Mouse (Mus musculus): ENCODE results near the gene Cnst.

The Cnst gene

DNA sequence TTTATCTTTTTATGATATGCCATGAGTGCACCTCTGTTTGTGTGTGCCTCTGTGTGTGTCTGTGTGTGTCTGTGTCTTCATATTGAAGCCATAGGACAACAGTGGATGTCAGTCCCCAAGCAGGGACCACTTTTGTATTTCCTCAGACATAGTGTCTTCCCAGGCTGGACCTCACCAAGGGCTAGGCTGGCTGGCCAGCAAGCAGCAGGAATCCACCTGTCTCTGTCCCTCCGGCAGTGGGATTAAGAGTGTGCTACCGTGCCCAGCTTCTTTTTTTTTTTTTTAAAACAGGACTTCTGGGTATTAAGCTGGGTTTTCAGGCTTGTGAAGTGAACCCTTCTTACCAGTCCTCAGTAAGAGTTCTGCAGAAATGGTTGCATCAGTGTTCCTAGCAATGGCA lies 46.0 kb downstream of the Cnst start:
- CTCF ChIA-PET = interaction anchor here (0.5 kb wide), 1 partner anchor 19 kb away, joined by 4 read pairs; no protein-coding TSS in a partner anchor

DNA sequence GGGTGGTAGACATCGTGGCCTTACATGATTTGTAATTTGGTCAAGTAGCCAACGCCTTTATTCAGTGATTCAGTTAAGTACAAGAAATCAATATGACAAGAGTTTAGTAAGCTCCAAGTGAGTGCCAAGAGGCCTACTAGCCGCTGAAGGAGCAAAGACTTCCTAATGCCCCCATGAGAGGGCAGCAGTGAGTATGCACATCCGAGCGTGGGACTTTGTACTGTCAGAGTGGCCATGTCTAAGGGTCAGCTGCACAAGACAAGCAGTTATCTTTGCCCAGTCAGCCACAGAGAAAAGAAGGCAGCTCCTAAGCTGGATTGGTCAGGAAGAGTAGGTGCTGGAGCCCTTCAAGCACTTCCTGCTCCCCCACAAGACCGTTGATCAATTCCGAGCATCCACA lies 46.8 kb downstream of the Cnst start:
- CTCF ChIA-PET = interaction anchor here (0.7 kb wide), 1 partner anchor 89 kb away, joined by 4 read pairs; no protein-coding TSS in a partner anchor

DNA sequence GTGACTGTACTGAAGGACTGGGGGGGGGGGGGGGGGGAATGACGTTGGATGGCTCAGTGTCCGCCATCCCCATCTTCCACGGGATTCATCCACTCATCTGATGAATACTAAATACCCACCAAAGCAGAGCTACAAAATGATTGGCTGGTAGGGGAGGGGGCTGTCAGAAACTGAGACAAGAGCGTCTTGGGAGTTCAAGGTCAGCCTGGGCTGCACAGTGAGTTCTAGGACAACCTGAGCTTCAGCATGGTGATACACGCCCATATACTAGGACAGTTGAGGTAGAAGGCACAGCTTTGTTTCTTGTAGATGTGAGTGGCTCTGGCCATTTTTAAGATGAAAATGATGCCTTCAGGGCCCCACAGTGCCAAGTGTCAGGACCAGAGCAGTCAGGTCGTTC lies 52.2 kb downstream of the Cnst start:
- CTCF ChIA-PET = interaction anchor here (0.6 kb wide), 1 partner anchor 1331 kb away, joined by 3 read pairs; no protein-coding TSS in a partner anchor

DNA sequence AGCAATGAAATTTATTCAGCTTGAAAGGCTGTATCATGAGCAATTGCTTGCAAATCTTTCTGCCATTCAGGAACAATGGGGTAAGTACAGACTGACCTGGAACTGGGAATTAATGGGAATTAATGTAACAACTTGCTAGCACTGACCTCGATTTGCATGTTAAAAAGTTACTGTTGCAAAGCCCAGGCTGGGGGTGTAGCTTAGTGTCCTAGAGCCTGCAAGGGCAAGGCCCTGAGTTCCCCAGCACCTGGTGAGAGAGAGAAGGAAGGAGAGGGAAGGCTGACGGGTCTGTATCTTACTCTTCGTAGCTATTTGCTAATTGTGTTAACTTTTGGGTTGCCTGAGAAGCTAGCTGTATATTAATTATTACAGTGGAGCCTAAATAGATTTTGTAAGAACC lies 58.4 kb downstream of the Cnst start:
- CTCF ChIA-PET = interaction anchor here (0.7 kb wide), 1 partner anchor 1760 kb away, joined by 3 read pairs; no protein-coding TSS in a partner anchor

DNA sequence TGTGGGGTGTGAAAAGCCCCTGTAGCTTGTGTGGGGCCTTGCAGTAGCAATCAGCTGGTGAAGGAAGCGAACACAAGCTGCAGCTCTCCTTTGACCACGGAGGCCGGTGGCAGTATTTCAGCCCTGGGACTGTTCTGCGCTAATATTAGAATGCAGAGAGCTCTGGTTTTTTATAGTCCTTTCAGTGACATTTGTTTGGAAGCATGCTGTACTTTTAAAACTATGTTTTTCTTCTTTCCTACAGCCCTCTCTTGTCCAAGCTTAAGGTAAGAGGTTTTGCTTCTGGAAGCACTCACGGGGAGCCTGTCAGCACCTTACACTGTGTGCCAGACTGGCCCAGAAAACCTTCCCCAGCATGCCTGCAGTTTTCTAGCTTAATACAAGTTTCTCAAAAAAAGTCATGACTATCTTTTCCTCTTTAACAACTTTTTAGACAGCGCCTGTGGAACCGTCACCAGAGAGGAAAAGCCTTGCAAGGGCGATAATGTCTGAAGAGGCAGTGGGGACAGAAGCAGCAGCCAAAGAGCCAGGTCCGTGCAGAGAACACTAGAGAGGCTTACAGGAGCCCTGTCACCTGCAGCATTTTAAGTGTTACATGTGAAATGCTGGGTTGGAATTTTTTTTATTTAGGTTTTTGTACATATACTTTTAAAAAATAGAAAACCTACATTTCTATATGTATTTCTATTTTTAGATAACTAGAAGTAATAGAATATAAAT lies 60.0 kb downstream of the Cnst start:
- CTCF ChIA-PET = interaction anchor here (0.7 kb wide), 1 partner anchor 23 kb away, joined by 3 read pairs; no protein-coding TSS in a partner anchor

DNA sequence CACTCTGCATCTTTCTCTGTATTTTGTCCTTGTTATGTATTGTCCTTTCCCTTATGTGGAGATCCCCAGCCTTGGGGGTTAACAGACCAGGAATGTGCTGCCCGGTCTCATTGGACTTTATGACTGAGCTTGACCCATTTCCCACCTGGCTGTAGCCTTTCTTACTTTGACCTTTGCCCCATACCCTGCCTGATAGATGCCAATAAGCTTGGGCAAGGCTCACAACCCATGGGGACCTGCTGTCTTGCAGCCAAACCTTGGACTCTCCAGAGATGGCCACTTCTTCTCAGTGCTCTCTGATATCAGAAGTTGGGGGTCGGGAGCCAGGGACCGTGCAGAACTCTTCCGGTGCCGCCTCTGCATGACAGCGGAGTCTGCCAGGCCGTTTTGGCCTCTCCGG lies 62.4 kb downstream of the Cnst start:
- CTCF ChIA-PET = no interaction called here

DNA sequence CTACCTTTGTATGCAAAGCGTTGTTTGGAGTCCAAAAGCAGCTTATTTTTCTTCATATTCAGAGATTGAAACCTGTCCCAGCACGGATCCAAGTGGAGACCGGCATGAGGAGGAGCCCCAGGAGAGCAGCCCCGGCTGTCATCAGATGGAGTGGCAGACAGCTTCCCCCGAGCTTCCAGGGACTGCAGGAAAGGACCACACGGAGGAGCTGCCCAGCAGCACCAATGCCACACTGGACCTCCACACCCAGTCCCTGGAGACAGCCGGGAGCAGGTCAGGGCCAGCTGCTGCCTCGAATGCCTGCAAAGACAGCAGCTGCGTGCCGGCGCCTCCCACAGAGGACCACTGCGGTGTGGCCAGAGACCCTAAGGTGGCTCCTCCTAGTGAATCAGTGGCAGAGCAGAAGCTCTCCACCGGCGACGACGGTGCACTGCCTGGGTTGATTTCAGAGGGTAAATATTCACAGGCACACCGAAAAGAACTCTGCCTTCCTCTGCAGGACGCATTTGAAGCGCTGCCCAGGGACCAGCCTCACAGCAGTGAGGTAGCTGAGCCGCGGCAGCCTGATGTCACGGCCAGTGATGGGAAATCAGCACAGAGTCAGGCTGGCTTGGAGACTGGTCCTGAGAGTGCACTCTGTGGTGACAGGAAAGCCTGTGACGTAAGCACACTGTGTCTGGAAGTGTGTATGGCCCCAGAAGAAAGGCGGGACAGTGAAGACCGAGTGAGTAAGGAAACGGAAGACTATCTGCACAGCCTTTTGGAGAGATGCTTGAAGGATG lies 63.7 kb downstream of the Cnst start:
- CTCF ChIA-PET = no interaction called here

DNA sequence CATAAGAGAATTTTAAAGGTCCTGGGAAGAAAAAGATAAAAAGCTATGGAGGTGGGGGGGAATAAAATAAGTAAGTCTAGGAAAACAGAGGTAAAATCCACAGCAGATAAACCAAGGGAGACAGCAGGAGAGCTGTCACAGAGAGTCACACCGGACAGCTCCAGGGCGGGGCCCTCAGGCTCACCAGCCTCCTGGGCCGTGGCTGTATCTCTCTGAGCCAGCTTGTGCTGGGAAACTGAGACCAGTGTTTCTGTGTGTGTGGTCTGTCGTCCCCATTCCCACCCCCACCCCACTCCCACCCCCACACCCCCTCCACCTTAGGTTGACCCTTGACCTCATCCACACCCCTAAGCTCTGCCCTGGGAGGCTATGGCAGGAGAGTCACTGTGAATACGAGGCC lies 65.0 kb downstream of the Cnst start:
- CTCF ChIA-PET = no interaction called here

DNA sequence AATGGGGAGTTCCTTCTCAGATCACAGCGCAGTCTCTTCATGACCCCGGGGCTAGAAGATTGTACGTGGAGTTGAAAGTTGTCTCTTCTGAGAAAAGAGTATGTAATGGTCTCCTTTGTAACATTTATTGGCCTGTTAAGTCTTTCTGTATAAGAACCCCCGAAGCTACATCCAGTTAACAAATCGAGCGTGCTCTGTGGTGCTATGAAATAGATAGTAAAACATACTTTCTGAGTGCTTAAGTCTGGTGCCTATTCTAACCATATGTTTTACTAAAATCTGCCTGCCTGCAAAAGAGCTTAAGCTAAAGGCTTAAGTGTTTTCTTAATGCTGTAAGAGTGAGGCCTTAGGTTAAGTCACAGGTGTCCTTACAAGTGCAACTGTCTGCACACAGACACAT lies 66.2 kb downstream of the Cnst start:
- CTCF ChIA-PET = no interaction called here

DNA sequence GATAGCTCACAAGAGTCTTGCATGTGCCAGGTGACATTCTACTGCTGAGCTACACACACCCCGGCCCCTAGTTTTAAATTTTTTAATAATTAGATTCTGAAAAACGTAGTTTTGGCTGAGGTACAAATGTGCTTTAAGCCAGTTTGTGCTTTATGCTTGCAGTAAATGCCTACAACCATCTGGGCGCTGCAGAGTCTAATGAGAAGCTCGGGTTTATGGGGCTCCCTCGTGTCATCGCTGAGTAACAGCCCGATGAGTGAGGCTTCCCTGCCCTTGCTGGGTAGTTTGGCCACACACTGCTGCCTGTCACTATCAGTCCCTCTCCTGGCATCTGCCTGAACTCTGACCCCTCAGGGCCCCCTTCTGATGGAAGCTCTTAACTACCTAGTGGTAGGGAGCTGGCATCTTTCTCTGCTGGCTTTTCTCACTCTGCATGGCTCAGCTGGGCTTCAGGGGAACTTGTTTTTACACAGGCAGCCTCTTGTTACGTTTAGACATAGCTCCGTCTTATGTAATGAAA lies 66.9 kb downstream of the Cnst start:
- CTCF ChIA-PET = no interaction called here

DNA sequence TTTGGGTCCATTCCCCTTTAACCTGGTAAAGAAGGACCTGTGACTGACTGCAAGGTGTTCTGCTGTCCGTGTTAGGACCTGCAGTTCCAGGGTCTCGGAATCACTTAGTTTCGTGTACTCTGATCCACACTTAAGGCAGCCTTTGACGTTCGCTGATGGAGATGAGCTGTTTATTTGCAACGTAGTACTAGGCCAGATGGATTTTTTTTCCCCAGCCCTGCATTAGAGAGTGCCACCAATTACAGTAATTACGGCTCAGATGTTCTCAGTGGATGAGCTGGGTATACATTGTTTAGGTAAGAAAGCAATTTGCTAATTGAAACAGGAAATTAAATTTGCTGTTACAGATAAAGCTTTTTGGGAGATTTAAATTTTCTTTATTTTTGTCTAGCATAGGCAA lies 71.3 kb downstream of the Cnst start:
- CTCF ChIA-PET = interaction anchor here (0.5 kb wide), 1 partner anchor 1978 kb away, joined by 4 read pairs; no protein-coding TSS in a partner anchor

DNA sequence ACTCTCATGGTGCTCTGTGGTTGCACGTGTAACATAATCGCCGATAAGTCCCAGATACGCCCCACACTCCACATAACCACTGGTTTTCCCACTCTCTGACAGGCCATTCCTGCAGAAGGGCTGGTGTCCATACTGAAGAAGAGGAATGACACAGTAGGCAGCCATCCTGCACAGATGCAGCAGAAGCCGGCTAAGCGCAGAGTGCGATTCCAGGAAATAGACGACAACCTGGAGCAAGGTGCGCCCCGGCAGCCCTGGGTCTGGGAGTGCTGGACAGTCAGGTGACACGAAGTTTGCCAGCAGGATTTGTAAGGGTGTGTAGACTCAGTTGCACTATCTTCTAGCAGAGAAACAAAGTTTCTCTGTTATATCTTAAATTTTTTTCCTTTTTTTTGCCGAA lies 76.5 kb downstream of the Cnst start:
- CTCF ChIA-PET = interaction anchor here (1.8 kb wide), 1 partner anchor 120 kb away, joined by 4 read pairs; no protein-coding TSS in a partner anchor

DNA sequence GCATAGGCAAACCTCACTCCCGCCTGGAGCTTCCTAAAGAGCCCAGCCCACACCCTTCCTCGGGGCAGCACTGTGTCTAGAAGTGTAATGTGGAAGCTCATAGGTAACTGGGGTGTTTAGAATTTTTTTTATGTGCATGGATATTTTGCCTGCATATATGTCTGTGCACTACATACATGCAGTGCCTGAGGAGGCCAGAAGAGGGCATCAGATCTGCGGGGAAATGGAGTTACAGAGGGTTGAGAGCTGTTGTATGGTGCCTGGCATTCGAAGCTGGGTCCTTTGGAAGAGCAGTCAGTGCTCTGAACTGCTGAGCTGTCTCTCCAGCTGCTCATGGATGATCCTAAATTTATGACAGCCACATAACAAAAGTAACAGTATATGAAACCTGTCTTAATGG lies 77.5 kb downstream of the Cnst start:
- CTCF ChIA-PET = interaction anchor here (0.9 to 1.8 kb wide), 2 partner anchors 8 to 121 kb away, joined by 4 to 6 read pairs; no protein-coding TSS in a partner anchor

DNA sequence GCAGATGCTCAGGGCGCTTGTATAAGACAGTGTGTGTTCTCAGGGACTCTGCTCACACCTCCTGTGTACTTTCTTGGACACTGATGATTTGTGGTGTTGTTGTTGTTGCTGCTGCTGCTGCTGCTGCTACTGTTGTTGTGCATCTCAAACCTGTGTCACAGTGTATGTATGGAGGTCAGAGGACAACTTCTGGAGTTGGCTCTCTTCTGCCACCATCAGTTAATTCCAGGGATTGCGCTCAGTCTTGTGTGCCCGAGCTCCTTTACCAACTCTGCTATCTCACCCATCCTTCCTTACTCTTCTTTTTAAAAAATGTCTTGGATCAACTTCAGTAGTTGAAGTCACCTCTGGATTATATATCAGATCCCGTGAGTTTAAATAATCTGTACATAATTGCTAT lies 78.2 kb downstream of the Cnst start:
- CTCF ChIA-PET = interaction anchor here (0.9 to 1.8 kb wide), 2 partner anchors 8 to 122 kb away, joined by 4 to 6 read pairs; no protein-coding TSS in a partner anchor

DNA sequence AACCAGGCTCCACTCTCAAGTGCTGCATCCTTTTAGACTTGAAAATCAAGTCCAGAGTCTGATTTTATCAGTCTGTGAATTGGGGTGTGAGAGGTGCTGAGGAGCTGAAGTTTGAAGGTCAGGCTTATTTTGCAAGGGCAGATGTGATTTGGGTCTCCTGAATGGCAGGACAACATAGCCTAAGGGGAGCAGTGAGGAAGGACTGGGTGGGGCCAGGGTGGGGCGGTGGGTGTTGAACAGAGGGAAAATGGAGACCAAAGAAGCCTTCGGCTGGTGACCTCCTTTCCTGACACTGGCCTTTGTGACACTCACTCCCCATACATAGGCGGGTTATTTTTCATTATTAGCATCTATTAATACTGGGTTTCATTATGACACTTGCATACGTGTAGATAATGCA lies 81.7 kb downstream of the Cnst start:
- CTCF ChIA-PET = no interaction called here

DNA sequence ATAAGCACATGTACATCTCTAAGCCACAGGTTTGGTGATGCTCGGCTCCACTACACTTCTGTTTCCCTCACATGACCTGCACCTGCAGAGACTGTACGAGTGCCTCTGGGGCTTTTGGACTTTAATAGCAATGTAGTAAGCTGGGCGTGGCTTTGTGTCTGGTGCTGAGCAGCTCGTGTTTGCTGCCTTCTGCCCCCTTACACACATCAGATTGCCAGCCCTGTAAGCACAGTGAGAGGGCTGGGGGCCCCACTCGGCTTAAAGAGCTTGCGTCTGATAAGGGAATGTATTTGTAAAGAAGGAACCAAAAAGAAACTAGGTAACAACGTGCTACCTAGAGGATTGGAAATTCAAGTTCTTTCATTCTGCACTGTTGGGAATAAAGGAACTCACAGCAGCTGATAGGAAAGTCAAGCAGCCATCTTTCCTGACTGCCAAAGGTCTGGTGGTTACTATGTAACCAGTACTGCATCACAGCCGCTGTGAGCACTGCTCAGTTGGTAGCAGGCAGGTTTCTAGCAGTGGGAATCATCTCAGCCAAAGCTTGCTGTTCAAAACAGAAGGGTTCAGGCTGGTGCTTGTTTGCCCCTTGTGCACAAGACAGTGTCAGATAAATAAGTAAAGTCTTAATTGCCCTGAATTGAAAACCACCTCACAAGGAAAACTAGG lies 82.4 kb downstream of the Cnst start:
- CTCF ChIA-PET = no interaction called here

DNA sequence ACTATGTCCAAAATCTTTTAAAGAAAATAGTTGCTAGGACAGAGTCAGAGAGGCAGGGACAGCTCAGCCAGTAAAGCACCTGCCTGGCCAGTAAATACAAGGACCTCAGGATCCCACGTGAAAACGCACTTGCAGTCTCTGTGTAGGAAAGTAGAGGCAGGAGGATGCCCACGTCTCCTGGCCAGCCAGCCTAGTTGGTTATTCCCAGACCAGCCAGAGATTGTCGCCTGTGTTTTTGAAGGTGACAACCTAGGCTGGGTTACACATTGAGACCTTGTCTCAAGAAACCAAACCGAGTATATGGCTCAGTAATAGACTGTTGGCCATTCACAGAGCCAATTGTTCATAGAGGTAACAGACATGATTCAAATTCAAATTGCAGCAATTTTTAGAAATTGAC lies 83.1 kb downstream of the Cnst start:
- CTCF ChIA-PET = interaction anchor here (0.6 kb wide), 1 partner anchor 24 kb away, joined by 3 read pairs; no protein-coding TSS in a partner anchor

DNA sequence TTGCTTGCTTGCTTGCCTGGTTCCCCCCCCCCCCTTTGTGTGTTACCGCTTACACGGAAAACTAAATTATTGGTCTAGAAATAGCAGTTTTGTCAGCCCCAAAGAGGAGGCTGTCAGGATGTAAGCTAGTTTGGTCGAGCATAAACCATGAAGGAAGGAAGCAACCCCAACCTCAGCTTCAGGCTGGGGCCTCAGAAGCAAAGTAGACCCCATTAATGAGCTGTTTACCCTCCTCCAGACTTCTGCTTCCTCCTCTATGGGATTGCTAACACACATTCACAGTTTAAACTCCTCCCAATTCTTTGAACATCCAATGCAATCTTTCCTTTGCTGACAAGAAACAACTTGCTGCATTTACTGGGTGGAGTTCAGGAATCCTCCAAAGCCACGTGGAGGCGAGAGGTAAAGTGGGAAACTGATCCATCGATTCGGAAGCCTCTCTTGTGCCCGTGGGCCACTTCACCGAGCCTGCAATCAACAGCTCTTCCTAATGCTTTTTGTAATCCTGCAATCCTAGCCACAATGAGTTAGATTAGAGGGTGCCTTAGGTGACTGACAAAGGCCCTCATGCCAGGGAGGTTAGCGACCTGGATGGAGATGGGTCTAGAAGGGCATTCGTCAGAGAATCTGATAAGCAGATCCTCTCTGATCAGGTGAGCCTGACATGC lies 86.7 kb downstream of the Cnst start:
- CTCF ChIA-PET = interaction anchor here (1.1 kb wide), 1 partner anchor 9 kb away, joined by 6 read pairs; no protein-coding TSS in a partner anchor

DNA sequence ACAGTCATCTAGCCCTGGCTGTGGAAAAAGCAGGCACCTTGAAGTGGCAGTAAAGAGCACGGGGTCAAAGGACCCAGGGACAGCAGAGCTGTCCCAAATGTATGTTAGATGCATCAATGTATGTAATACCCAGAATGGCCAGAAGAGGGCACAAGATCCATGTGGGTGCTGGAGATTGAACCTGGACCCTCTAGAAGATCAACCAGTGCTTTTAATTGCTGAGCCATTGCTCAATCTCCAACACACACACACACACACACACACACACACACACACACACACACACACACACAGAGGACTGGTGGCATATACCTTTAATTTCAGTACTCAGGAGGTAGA lies 87.2 kb downstream of the Cnst start:
- CTCF ChIA-PET = no interaction called here

DNA sequence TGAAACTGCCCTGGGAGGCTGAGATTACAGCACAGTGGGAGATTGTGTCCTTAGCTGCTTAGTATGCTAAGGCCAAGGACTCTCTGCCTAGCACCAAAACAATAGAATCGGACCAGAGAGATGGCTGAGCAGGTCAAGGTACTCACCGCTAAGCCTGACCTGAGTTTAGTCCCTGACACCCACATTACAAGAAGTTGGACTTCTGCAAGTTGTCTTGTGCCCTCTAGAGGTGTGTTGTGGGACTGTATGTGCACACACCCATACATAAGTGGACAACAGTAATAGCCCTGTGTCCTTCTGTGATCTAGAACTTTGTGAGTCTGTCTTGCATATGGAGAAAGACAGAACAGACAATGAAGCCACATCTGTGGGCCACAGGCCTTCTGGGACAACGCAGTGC lies 88.0 kb downstream of the Cnst start:
- CTCF ChIA-PET = no interaction called here

DNA sequence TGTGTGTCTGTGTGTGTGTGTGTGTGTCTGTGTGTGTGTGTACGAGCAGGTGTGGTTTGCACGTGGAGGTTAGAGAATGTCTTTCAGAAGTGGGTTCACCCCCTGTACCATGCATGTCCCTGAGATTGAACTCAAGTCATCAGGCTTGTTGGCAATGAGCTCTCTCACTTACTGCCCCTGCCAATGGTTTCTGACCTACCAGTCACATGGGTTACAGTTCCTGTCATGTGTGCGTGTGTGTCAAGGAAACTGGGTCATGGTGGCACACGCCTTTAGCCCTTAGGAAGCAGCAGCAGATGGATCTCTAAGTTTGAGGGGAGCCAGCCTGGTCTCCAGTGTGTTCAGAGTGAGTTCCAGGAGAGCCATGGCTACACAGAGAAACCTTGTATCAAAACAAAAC lies 96.6 kb downstream of the Cnst start:
- CTCF ChIA-PET = no interaction called here

DNA sequence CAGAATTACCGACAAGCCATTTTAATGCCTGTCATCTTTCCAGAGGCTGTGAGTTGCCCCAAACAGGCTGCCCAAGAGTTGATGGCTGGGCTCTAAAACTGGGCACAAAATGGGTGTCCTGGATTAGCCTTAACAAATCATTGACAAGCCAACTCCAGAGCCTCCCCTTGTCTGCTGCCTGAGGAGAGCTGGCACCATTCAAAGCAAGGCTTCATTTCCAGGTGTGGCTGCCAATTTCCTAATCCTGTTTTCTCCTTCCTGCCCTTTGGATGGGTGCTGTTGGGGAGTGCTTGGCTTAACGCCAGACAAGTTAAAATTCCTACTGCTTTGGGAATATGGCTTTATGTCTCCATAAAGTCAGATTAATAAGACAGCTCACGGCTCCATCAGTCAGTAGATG lies 98.0 kb downstream of the Cnst start:
- CTCF ChIA-PET = no interaction called here
